Mouse (Mus musculus): ENCODE results near the gene Msh5. TPM values are rescaled to one million over a fixed set of nuclear protein-coding genes. Genes with fewer than 3 reads are reported as not detected.
A peak's percentile ranks its signal among the peaks of the same experiment; 100 is the strongest.

Msh5 gene
- polyA plus RNA-seq (2012; ENCODE audit: insufficient read depth, insufficient read length, missing spikeins): 2.4 and 3.2 TPM in 2 replicates

DNA sequence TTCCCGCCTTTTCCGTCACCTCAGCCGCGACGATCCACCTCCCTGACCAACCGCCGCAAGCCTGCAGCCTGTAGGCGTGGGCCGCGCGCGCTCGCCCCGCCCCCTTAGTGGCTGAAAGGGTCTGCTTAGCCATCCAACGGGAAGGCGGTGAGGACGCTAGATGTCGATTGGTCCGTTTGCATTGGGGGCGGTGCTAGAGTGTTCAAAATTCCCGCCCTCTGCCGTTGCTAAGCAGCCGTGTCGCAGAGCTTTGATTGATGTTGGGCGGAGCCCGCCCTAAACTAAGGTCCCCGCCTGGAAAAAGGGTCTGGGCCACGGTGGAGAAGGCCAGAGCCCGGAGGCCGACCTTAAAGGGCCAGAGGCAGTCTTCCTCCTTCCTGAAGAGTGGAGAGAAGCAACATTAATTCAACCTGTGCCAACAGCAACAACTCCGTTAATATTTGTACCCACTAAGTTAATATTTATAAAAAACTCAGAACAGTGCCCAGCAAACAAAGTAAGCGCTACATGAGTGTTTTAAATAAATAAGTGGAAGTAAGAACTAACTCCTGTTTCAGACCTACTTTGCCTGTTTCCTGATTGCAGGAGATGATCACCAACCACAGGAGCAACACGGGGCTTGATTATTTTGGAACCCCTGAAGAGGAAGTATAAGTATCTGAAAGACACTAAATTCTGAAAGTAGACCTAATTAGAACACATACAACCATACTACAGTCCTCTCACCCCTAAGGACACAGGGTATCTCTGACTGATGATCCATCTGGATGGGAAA, at the start of gene Msh5:
Gene Msh5 (minus strand): TSS at position 65 of the 775 bp plus-strand sequence.
- Histone ChIP-seq H3K4me3 (ENCODE audit: insufficient read depth, low read length) (peak within 1 kb of the TSS; percentile 65), H3K4me1 (ENCODE audit: control insufficient read depth, insufficient read depth, low read length) (peaks cover 48% of the 10 kb centered on the region), H3K27ac (ENCODE audit: insufficient read depth, low read depth, low read length) (peak within 1 kb of the TSS; percentile 98)
- TF ChIP-seq POLR2A (IDR thresholded peaks at IDR 0.05; ENCODE audit: borderline replicate concordance, low read depth, low read length) (no peak), CTCF (IDR thresholded peaks at IDR 0.05; ENCODE audit: low read depth, low read length) (no peak)

DNA sequence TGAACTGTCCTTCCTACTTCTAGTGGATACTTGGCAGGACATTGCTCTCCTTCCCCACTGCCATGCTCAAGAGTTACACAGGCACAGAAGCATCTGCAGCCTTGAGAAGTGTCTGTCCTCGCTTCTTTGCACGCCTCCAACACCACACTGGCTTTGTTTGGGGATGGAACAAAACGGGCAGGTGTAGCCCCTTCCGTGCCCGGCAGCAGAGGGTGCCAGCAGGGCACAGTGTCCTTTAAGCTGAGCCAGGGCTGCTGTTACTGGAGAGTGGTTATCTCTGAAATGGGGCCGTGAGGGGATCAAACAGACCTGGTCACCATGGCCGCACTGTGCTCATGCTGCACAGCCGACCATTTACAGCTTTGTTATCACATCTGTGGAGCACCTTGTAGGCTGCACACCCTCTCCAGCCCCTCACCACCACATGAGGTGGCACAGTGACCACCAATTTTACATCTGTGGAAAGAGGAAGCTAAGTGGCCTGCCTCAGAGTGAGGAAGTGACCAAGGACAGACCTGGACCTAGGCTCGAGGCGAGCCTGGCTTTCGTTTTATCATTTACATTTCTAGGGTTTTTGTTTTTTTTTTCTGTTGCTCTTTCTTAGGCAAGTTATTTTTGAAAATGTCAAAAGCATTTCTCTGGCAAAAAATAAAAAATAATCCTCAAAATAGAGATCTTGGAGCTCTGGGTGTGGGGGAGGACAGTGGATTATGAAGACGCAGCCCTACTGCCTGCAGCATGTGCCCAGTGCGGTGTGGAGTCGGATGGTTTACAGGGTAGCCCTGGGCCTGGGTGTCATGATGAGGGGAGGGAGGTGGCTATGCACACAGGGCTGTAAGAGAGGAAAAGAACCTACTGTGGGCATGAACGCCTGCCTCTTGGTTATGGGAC, 48.2 kb upstream of the Msh5 start:
- H3K27ac ChIP-seq (ENCODE audit: insufficient read depth, low read depth, low read length): no peak overlapping the region
- no peak overlapping the region for H3K4me3 ChIP-seq (ENCODE audit: insufficient read depth, low read length)
- no peak for TF ChIP-seq POLR2A (IDR thresholded peaks at IDR 0.05; ENCODE audit: borderline replicate concordance, low read depth, low read length)
- TF ChIP-seq CTCF (IDR thresholded peaks at IDR 0.05; ENCODE audit: low read depth, low read length): no peak
- H3K4me1 ChIP-seq (ENCODE audit: control insufficient read depth, insufficient read depth, low read length): peaks cover 6% of the 10 kb centered on the region

DNA sequence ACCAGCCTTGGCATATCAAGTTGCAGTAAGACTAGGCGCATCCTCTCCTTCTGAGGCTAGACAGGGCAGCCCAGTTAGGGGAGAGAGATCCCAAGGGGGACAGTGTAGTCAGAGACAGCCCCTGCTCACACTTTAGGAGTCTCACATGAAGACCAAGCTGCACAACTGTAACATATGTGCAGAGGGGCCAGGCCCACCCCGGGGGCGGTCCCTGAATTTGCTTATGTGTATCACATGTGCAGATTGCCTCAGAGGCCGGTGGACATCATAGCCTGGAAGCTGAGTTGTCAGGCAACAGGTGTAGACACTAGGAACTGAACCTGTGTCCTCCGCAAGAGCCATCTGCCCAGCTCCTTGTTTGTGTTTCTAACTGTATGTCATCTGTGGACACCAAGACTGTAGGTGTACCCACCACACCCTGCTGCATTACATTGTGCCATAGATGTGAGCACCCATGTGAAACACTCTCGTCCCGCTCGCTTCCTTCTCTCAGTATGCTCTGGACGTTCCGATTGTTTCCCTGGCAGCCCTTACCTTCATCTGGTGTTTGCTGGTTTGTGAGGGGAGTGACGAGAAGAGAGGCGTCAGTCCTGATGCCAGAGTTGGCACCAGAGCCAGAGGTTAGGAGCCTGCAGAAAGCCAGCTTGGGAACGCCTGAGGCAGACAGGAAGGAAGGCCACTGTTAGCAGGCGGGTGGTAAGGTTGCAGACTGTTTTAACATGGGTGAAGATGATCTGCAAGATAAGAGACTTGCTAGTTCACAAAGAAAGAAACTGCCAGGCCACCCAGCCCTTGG, 46.1 kb upstream of the Msh5 start:
- TF ChIP-seq POLR2A (IDR thresholded peaks at IDR 0.05; ENCODE audit: borderline replicate concordance, low read depth, low read length): no peak
- TF ChIP-seq CTCF (IDR thresholded peaks at IDR 0.05; ENCODE audit: low read depth, low read length): no peak
- H3K4me3 ChIP-seq (ENCODE audit: insufficient read depth, low read length): no peak overlapping the region
- peaks cover 6% of the 10 kb centered on the region for H3K4me1 ChIP-seq (ENCODE audit: control insufficient read depth, insufficient read depth, low read length)
- no peak overlapping the region for H3K27ac ChIP-seq (ENCODE audit: insufficient read depth, low read depth, low read length)

DNA sequence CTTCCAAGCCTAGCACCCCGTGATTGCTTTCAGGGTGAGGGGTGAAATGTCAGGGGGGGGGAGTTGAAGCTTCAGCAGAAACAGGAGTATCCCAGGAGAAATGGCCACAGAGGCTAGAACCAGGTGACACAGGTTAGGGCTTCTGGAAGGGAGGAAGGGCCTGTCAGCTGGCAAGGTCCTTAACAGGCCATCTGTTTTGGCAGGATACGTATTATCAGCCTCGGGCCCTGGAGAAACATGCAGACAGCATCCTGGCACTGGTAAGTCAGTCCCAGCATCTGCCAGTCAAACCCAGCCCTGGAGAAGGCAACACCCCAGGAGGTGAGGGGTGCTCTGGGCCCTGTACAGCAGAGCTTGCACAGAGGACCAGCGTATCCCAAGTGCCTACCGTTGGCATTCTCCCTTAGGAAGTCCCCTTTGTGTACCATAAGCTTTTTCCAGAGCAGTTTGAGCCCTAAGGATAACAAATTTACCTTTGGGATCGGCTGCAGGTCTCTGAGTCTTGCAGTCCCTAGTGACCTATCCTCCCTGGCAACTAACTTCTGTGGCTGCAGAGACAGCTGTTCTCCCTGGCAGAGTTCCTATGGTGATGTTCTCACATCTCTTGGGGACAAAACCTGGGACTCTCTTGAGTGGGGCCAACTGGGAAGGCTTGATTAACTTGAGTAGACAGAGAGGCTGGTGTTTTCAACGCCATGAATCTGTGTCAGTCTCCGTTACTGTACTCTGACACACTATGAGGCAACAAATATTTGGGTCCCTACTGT, 43.8 kb upstream of the Msh5 start:
- H3K27ac ChIP-seq (ENCODE audit: insufficient read depth, low read depth, low read length): no peak overlapping the region
- peaks cover 6% of the 10 kb centered on the region for H3K4me1 ChIP-seq (ENCODE audit: control insufficient read depth, insufficient read depth, low read length)
- peak overlapping the region; percentile 94 for H3K4me3 ChIP-seq (ENCODE audit: insufficient read depth, low read length)

DNA sequence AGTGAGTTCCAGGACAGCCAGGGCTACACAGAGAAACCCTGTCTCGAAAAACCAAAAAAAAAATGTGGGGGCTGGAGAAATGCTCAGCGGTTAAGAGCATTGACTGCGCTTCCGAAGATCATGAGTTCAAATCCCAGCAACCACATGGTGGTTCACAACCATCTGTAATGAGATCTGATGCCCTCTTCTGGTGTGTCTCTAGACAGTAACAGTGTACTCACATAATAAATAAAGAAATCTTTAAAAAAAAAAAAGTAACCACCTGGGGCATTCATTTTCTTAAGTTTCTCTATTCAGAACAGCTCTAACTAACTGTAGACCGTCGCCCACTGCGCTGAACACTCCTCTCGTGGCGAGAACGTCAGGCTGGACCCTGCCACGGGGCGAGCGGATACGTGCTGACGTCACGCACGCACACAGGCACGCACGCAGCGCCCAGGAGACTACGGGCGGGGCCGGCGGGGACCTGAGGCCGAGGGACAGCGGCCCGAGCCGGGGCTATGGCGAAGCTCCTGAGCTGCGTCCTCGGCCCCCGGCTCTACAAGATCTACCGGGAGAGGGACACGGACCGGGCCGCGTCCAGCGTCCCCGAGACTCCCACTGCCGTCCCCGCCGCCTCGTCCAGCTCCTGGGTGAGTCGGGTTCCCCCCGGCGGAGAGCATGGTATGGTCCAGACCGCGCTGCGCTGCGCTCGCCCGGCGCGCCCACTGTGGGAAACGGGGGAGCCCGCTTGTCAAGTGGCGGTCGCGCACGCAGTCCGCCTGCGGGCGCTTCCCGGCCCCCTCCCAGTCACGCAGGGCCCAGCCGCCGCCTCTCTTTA, 42.5 kb upstream of the Msh5 start, which contains the start of gene Abhd16a:
Gene Abhd16a (plus strand): TSS at position 439 of the 820 bp plus-strand sequence.
- peak within 1 kb of the TSS; percentile 94 for H3K4me3 ChIP-seq (ENCODE audit: insufficient read depth, low read length)
- H3K27ac ChIP-seq (ENCODE audit: insufficient read depth, low read depth, low read length): peak within 1 kb of the TSS; percentile 94
- TF ChIP-seq POLR2A (IDR thresholded peaks at IDR 0.05; ENCODE audit: borderline replicate concordance, low read depth, low read length) (no peak), CTCF (IDR thresholded peaks at IDR 0.05; ENCODE audit: low read depth, low read length) (no peak)
- no peaks in the 10 kb centered on the region for H3K4me1 ChIP-seq (ENCODE audit: control insufficient read depth, insufficient read depth, low read length)

More for the DNA sequence above, 43.8 kb upstream of the Msh5 start:
- TF ChIP-seq CTCF (IDR thresholded peaks at IDR 0.05; ENCODE audit: low read depth, low read length) (no peak), POLR2A (IDR thresholded peaks at IDR 0.05; ENCODE audit: borderline replicate concordance, low read depth, low read length) (no peak)

DNA sequence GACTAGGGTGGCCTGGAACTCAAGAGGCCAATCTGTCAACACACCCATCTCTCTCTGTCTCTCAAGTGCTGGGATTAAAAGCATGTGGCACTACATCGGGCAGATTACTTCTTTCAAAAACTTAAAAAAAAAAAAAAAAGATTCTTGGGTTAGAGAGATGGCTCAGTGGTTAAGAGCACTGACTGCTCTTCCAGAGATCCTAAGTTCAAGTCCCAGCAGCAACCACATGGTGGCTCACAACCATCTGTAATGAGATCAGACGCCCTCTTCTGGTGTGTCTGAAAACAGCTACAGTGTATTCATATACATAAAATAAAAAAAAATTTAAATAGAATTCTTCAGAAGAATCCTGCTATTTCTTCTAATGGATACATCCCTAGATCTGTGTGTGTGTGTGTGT, 41.6 kb upstream of the Msh5 start:
- no peak for TF ChIP-seq CTCF (IDR thresholded peaks at IDR 0.05; ENCODE audit: low read depth, low read length)
- TF ChIP-seq POLR2A (IDR thresholded peaks at IDR 0.05; ENCODE audit: borderline replicate concordance, low read depth, low read length): no peak
- Histone ChIP-seq H3K4me3 (ENCODE audit: insufficient read depth, low read length) (no peak overlapping the region), H3K27ac (ENCODE audit: insufficient read depth, low read depth, low read length) (no peak overlapping the region), H3K4me1 (ENCODE audit: control insufficient read depth, insufficient read depth, low read length) (no peaks in the 10 kb centered on the region)

DNA sequence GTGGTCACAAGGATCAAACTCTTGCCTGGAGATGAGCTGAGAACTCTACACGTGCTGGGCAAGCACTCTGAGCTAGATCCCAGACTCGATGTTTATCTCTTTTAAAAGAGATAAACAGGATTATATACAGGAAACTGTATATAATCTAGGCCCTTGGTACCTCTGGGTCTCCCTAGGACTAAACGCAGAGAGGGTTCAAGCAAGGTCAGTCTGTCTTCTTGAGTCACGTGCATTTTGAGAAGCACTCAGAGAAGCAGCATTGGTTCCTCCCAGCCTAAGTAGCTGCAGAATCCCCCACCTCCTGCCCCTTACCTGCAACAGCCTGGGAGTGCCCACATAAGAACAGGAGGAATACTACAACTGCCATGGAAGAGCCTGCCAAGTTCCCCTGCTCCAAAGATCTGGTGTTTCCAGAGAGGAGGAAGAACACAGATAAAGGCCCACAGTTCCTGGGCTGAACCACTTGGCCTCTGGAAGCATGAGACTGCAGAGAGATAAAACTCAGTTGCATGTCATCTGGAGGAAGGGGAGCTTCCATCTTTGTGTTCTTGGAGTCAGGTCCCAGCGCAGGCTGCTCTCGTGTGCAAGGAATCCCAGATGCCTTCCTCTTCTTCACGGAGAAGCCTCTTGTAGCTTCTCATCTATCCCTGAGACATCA, 38.8 kb upstream of the Msh5 start, which contains the start of gene Ly6g6f:
Gene Ly6g6f (minus strand): TSS at position 403 of the 658 bp plus-strand sequence.
- no peak for TF ChIP-seq POLR2A (IDR thresholded peaks at IDR 0.05; ENCODE audit: borderline replicate concordance, low read depth, low read length)
- no peak for TF ChIP-seq CTCF (IDR thresholded peaks at IDR 0.05; ENCODE audit: low read depth, low read length)
- no peak within 1 kb of the TSS for H3K4me3 ChIP-seq (ENCODE audit: insufficient read depth, low read length)
- peaks cover 7% of the 10 kb centered on the region for H3K4me1 ChIP-seq (ENCODE audit: control insufficient read depth, insufficient read depth, low read length)
- H3K27ac ChIP-seq (ENCODE audit: insufficient read depth, low read depth, low read length): no peak within 1 kb of the TSS

Measured in bone marrow macrophage, adult 2 months (primary cell).